Mouse (Mus musculus) hindbrain, embryonic 15.5 days (tissue): ENCODE results near the gene Csnk1g2. TPM values are rescaled to one million over a fixed set of nuclear protein-coding genes. Genes with fewer than 3 reads are reported as not detected.

Experiments used
- ATAC-seq: fragments of 200-750 bp; cut with Nextera tagmentation; 2 replicates; pipeline ENCODE4 v1.8.0; 2017; ENCODE audit warnings: low read depth, moderate number of reproducible peaks, moderate TSS enrichment; ENCODE audit not compliant: low FRiP score
- H3K27ac ChIP-seq: fragments of 300-500 bp; sonication (generic); replicated peaks from 2 replicates; pipeline ENCODE4 v1.5.1; 2015; ENCODE audit warnings: mild to moderate bottlenecking, inconsistent platforms
- H3K27me3 ChIP-seq: fragments of 300-500 bp; sonication (generic); 2 replicates; pipeline ENCODE4 v1.6.1; 2015; ENCODE audit warnings: control low read depth, inconsistent platforms
- H3K36me3 ChIP-seq: fragments of 300-500 bp; sonication (generic); 2 replicates; pipeline ENCODE4 v1.6.1; 2015; ENCODE audit warnings: control low read depth, inconsistent platforms
- H3K4me1 ChIP-seq: fragments of 300-500 bp; sonication (generic); replicated peaks from 2 replicates; pipeline ENCODE4 v1.6.1; 2015; ENCODE audit warnings: control low read depth, inconsistent platforms
- H3K4me2 ChIP-seq: fragments of 300-500 bp; sonication (generic); 2 replicates; pipeline ENCODE4 v1.6.1; 2015; ENCODE audit warnings: moderate library complexity, mild to moderate bottlenecking, inconsistent platforms
- H3K4me3 ChIP-seq: fragments of 300-500 bp; sonication (generic); 2 replicates; pipeline ENCODE4 v1.5.1; 2015; ENCODE audit warnings: mild to moderate bottlenecking, inconsistent platforms
- H3K9ac ChIP-seq: fragments of 300-500 bp; sonication (generic); 2 replicates; pipeline ENCODE4 v1.6.1; 2015; ENCODE audit warnings: inconsistent platforms
- H3K9me3 ChIP-seq: fragments of 300-500 bp; sonication (generic); 2 replicates; pipeline ENCODE4 v1.6.1; 2016; ENCODE audit warnings: control low read depth, inconsistent platforms
- WGBS: fragments of 180-500 bp; shearing (Covaris S2); methylation state at CpG from one replicate; pipeline ENCODE4 v1.1.7; 2015; 5-methylcytosine and 5-hydroxymethylcytosine counted together
- polyA plus RNA-seq: library from polyadenylated mRNA; unstranded; fragments of >200 nt; fragmentation: Nextera tagmentation; extraction: Ambion mirVana; gene quantifications from 2 replicates; pipeline ENCODE4 v1.2.1, GENCODE M21; 2015

The Csnk1g2 gene
- polyA plus RNA-seq, result 109 and 127 TPM in 2 replicates

DNA sequence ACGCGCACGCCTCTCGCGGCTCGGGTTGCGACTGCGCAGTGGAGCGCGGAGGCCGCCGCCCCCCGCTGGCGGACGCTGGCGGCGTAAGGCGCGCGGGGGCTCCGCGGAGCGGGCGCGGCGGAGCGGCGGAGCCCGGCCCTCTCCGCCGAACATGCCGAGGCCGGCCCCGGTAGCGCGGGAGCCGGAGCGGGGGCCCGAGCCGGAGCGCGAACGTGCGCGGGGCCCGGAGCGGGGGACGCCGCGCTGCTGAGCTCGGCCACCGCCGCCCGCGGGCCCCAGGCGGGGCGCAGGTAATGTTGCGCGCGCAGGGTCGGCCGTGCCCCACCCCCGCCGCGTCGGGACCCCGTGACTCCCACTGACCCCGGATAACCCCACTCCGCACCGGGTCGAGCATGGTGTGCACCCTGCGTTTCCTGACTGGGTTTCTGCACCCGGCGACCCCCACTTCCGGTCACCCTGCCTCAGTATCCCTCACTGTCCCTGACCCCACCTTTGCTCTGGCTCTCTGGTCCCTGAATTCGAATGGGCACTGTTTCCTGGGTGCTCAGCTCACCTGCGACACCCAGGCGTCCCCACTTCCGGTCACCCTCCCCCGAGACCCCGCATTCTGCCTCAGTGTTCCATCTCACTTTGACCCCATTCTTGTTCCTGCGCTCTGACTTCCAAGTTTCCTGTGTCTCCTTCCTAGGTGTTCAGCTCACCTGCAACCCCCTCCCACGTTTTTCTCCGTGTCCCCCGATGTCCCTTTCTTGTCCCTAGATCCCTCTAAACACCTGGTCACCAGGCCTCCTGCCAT, at the start of gene Csnk1g2:
Gene Csnk1g2, plus strand, starts transcription at position 178 of the 796 bp plus-strand sequence.
- no peak; the same call in 1 of the 2 replicates for ATAC-seq
- no peaks in the 10 kb centered on the region for H3K27me3 ChIP-seq
- WGBS, result 1% methylated on average over 81 of the region's 85 CpGs
- peak within 1 kb of the TSS; percentile 97 for H3K27ac ChIP-seq
- H3K4me2 ChIP-seq, result peak within 1 kb of the TSS; percentile 97
- H3K9ac ChIP-seq, result peak within 1 kb of the TSS; percentile 78
- peak within 1 kb of the TSS; percentile 80 for H3K4me3 ChIP-seq
- no peaks in the 10 kb centered on the region for H3K9me3 ChIP-seq
- H3K4me1 ChIP-seq, result peaks cover 42% of the 10 kb centered on the region
- no peaks in the 10 kb centered on the region for H3K36me3 ChIP-seq

- H3K27ac ChIP-seq, result no peak overlapping the region
- H3K4me2 ChIP-seq, result no peak overlapping the region
- no peak for ATAC-seq
- no peak overlapping the region for H3K4me3 ChIP-seq
- H3K27me3 ChIP-seq, result no peaks in the 10 kb centered on the region
- 53% methylated on average over 9 of the region's 9 CpGs for WGBS
- no peaks in the 10 kb centered on the region for H3K36me3 ChIP-seq
- H3K9ac ChIP-seq, result no peak overlapping the region
- H3K4me1 ChIP-seq, result peaks cover 65% of the 10 kb centered on the region
- H3K9me3 ChIP-seq, result no peaks in the 10 kb centered on the region
Measured at GRCm38 (mm10) chr10:80573944-80574343, 48.7 kb upstream of the Csnk1g2 start.

- Histone ChIP-seq H3K4me2 (peak overlapping the region; percentile 92), H3K27me3 (no peaks in the 10 kb centered on the region), H3K36me3 (no peaks in the 10 kb centered on the region), H3K9ac (no peak overlapping the region), H3K27ac (no peak overlapping the region), H3K4me3 (peak overlapping the region; percentile 87), H3K4me1 (peaks cover 64% of the 10 kb centered on the region), H3K9me3 (no peaks in the 10 kb centered on the region)
- ATAC-seq, result no peak
- 74% methylated on average over 3 of the region's 3 CpGs for WGBS
Measured at GRCm38 (mm10) chr10:80574896-80575295, 47.7 kb upstream of the Csnk1g2 start.

DNA sequence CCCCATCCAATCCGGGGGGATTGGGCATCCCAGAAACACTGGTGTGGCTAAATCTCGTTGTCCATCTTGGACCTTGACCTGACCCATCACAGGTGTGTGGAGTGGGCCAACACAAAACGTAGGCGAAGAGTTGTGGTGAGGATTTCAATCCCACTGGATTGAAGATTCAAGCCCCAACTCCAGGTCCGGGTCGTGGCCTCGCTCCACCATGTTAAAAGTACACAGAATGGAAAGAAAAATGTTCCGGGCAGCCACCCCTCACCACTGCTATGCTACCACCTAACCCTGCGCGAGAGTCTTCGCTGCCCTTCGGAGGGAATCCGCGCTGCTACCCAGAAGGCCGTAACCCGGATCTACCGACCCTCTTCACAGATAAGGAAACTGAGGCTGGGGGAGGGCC, 46.7 kb upstream of the Csnk1g2 start:
- 20% methylated on average over 17 of the region's 17 CpGs for WGBS
- ATAC-seq, result no peak

DNA sequence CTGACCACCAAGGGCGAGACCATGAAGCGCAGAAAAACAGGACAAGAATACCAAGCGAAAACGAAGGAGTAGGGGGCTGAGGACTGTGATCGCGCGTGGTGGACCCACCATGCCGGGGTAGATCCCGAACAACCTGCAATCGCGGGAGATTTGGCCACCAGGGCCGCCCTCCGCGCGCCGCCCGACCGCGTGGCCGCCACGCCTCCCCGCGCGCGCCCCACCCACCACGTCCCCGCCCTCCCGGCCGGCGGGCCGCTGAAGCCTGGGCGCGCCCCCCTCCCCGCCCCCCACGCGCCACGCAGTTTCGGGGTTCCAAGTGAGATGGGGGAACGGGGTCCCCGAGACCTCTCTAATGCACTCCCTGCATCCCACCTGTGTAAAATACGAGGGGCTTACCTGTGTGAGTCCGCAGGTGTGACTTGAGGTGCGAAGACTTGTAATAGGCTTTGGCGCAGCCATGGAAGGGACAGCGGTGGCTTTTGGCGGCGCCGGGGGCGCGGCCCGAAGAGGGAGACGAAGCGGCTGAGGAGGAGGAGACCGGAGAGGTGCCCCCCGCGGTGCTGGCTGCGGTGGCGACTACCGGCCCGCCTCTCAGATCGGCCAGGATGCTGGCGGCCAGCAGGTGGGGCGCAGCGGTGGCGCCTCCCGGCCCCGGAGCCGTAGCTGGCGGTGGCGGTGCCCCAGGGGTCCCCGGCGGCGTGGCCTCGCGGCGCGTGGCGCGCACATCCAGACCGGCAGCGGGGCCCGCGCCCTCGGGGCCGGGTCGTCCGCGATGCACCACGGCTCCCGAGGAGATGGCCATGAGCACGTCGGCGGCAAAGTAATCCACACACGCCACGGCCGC, 46.1 kb upstream of the Csnk1g2 start:
- Histone ChIP-seq H3K9ac (peak overlapping the region; percentile 76), H3K9me3 (no peaks in the 10 kb centered on the region), H3K4me3 (peak overlapping the region; percentile 87), H3K27me3 (no peaks in the 10 kb centered on the region), H3K36me3 (peaks cover 3% of the 10 kb centered on the region; the same call in 1 of the 2 replicates), H3K4me1 (peaks cover 48% of the 10 kb centered on the region), H3K4me2 (peak overlapping the region; percentile 92), H3K27ac (peak overlapping the region; percentile 91)
- no peak for ATAC-seq
- WGBS, result under 1% methylated on average over 92 of the region's 96 CpGs

More for the DNA sequence above, 46.7 kb upstream of the Csnk1g2 start:
- Histone ChIP-seq H3K4me3 (peak overlapping the region; percentile 87), H3K9me3 (no peaks in the 10 kb centered on the region), H3K9ac (peak overlapping the region; percentile 76), H3K4me2 (peak overlapping the region; percentile 92), H3K4me1 (peaks cover 54% of the 10 kb centered on the region), H3K36me3 (no peaks in the 10 kb centered on the region), H3K27ac (0 out of 2 replicates have a peak overlapping the region, but pooled peaks have one; percentile 91), H3K27me3 (no peaks in the 10 kb centered on the region)

- Histone ChIP-seq H3K4me2 (peak within 1 kb of the TSS; percentile 92), H3K27ac (peak within 1 kb of the TSS; percentile 91), H3K27me3 (no peaks in the 10 kb centered on the region), H3K9me3 (no peaks in the 10 kb centered on the region), H3K36me3 (peaks cover 3% of the 10 kb centered on the region; the same call in 1 of the 2 replicates), H3K4me3 (peak within 1 kb of the TSS; percentile 87), H3K4me1 (peaks cover 44% of the 10 kb centered on the region), H3K9ac (peak within 1 kb of the TSS; percentile 76)
- peak; percentile 87 for ATAC-seq
- WGBS, result under 1% methylated on average over 71 of the region's 97 CpGs
Measured at GRCm38 (mm10) chr10:80577195-80578130, 45.2 kb upstream of the Csnk1g2 start, which contains the start of gene Klf16. Gene Klf16, minus strand, starts transcription at chr10:80577321.

- peak overlapping the region; percentile 91 for H3K27ac ChIP-seq
- no peaks in the 10 kb centered on the region for H3K9me3 ChIP-seq
- peaks cover 3% of the 10 kb centered on the region; the same call in 1 of the 2 replicates for H3K36me3 ChIP-seq
- peak overlapping the region; percentile 76; the same call in 1 of the 2 replicates for H3K9ac ChIP-seq
- H3K4me3 ChIP-seq, result peak overlapping the region; percentile 87
- peaks cover 43% of the 10 kb centered on the region for H3K4me1 ChIP-seq
- peak; percentile 3; the same call in 1 of the 2 replicates for ATAC-seq
- under 1% methylated on average over 29 of the region's 29 CpGs for WGBS
- no peaks in the 10 kb centered on the region for H3K27me3 ChIP-seq
- peak overlapping the region; percentile 92 for H3K4me2 ChIP-seq
Measured at GRCm38 (mm10) chr10:80578131-80578750, 44.4 kb upstream of the Csnk1g2 start.

DNA sequence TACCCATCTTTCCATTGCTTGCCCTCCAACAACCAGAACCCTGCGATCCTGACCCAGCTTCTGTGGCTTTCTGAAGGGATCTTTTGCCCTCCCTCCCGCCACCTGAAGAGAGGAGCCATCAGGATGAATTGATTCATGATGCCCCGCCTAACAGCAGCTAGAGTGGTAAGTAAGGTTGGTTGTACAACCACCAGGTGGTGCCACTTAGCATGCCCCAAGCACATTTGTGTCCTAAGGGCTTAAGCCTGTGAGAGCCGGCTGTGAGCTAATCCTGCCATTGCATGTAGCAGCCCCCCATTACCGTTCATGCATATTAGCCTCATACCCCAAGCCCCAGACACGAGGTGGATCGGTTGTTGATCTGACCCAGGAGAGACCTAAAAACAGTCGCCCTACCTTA, 43.7 kb upstream of the Csnk1g2 start:
- H3K27ac ChIP-seq, result peak overlapping the region; percentile 91; the same call in 1 of the 2 replicates
- 8% methylated on average over 8 of the region's 8 CpGs for WGBS

GRCm38 (mm10) chr10:80583047-80583446, 39.6 kb upstream of the Csnk1g2 start:
- H3K36me3 ChIP-seq, result peaks cover 8% of the 10 kb centered on the region
- H3K27me3 ChIP-seq, result no peaks in the 10 kb centered on the region
- WGBS, result 86% methylated on average over 5 of the region's 5 CpGs
- no peak overlapping the region for H3K4me3 ChIP-seq
- no peak overlapping the region for H3K27ac ChIP-seq
- H3K4me1 ChIP-seq, result peaks cover 34% of the 10 kb centered on the region
- H3K9me3 ChIP-seq, result no peaks in the 10 kb centered on the region
- H3K4me2 ChIP-seq, result no peak overlapping the region
- ATAC-seq, result no peak
- no peak overlapping the region for H3K9ac ChIP-seq

More for the DNA sequence above, 43.7 kb upstream of the Csnk1g2 start:
- Histone ChIP-seq H3K9me3 (no peaks in the 10 kb centered on the region), H3K4me3 (0 out of 2 replicates have a peak overlapping the region, but pooled peaks have one; percentile 87), H3K36me3 (peaks cover 3% of the 10 kb centered on the region; the same call in 1 of the 2 replicates), H3K27me3 (no peaks in the 10 kb centered on the region), H3K4me1 (peaks cover 37% of the 10 kb centered on the region), H3K4me2 (peak overlapping the region; percentile 92), H3K9ac (no peak overlapping the region)
- no peak for ATAC-seq

DNA sequence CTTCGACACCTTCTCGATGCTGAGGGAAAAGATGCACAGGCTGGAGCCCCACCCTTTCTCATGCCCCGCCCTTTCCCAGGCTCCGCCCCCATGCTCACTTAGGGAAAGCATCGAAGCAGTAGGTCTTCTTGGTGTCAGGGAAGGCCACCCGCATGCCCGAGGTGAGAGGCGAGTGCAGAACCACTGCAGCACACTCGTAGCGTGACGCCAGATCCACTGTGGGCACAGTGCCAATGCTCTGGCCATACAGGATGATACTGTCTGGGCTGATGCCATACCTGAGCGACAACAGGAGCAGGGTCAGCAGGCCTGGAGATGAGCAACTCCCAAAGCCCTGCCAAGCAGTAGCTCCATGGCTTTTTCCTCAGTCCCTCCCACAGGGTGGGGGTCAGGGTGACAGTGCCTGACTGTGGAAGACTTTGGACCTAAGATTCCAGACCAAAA, 38.6 kb upstream of the Csnk1g2 start:
- H3K27me3 ChIP-seq, result no peaks in the 10 kb centered on the region
- peaks cover 35% of the 10 kb centered on the region for H3K4me1 ChIP-seq
- H3K4me2 ChIP-seq, result no peak overlapping the region
- WGBS, result 60% methylated on average over 12 of the region's 12 CpGs
- no peak overlapping the region for H3K4me3 ChIP-seq
- no peaks in the 10 kb centered on the region for H3K9me3 ChIP-seq
- H3K36me3 ChIP-seq, result peaks cover 8% of the 10 kb centered on the region
- no peak overlapping the region for H3K9ac ChIP-seq
- H3K27ac ChIP-seq, result no peak overlapping the region
- no peak for ATAC-seq
